Mouse (Mus musculus) brain, embryonic 14.5 days (tissue): Measurements from ENCODE around the gene Pgs1. TPM values are rescaled to one million over a fixed set of nuclear protein-coding genes. Genes with fewer than 3 reads are reported as not detected.

Experiments used
- DNase-seq: peaks from one replicate; pipeline ENCODE4 v3.0.0-alpha.2; 2011; ENCODE audit warnings: low read depth
- CTCF ChIP-seq: fragments of 200-500 bp; IDR thresholded peaks from 2 replicates; pipeline ENCODE4 v1.5.1; 2012; ENCODE audit warnings: inconsistent platforms, mild to moderate bottlenecking, moderate library complexity, borderline replicate concordance; ENCODE audit not compliant: insufficient read depth, insufficient read length; ENCODE audit errors: extremely low read depth
- POLR2A ChIP-seq: fragments of 200-500 bp; IDR thresholded peaks from 2 replicates; pipeline ENCODE4 v1.6.1; 2012; ENCODE audit warnings: mild to moderate bottlenecking, inconsistent platforms, borderline replicate concordance; ENCODE audit not compliant: poor library complexity, insufficient read depth, insufficient read length, severe bottlenecking; ENCODE audit errors: extremely low read depth
- polyA plus RNA-seq: library from polyadenylated mRNA; depleted of rRNA; stranded (reverse); fragments of >200 nt; gene quantifications from 2 replicates; pipeline ENCODE4 v1.2.3, GENCODE M21; 2012

Pgs1 gene
- polyA plus RNA-seq, 1 experiment: 48.5 TPM

GRCm38 (mm10) chr11:118009865-118010571 is 23.9 kb downstream of the Pgs1 start:
- DNase-seq: peak; percentile 22
- TF ChIP-seq POLR2A: no peak
- no peak for TF ChIP-seq CTCF

GRCm38 (mm10) chr11:118012595-118012994 is 26.5 kb downstream of the Pgs1 start:
- no peak for TF ChIP-seq POLR2A
- TF ChIP-seq CTCF: no peak
- no peak for DNase-seq

GRCm38 (mm10) chr11:118013339-118013738 is 27.2 kb downstream of the Pgs1 start:
- TF ChIP-seq CTCF: no peak
- no peak for TF ChIP-seq POLR2A
- DNase-seq: no peak

- TF ChIP-seq CTCF: no peak
- TF ChIP-seq POLR2A: no peak
- DNase-seq: no peak
Observed at GRCm38 (mm10) chr11:118014391-118014995, 28.4 kb downstream of the Pgs1 start.

GRCm38 (mm10) chr11:118015381-118016145 is 29.5 kb downstream of the Pgs1 start:
- DNase-seq: no peak
- TF ChIP-seq POLR2A: no peak
- no peak for TF ChIP-seq CTCF

- no peak for TF ChIP-seq POLR2A
- TF ChIP-seq CTCF: no peak
- no peak for DNase-seq
Observed at GRCm38 (mm10) chr11:118018328-118018727, 32.2 kb downstream of the Pgs1 start.

- peak; percentile 68 for DNase-seq
- TF ChIP-seq CTCF (peak; percentile 93), POLR2A (no peak)
Observed at GRCm38 (mm10) chr11:118021806-118022205, 35.7 kb downstream of the Pgs1 start.

- TF ChIP-seq POLR2A: no peak
- no peak for TF ChIP-seq CTCF
- DNase-seq: no peak
Observed at GRCm38 (mm10) chr11:118023475-118023874, 37.4 kb downstream of the Pgs1 start.

GRCm38 (mm10) chr11:118024111-118024510 is 38.0 kb downstream of the Pgs1 start:
- TF ChIP-seq POLR2A (no peak), CTCF (no peak)
- DNase-seq: no peak

GRCm38 (mm10) chr11:118029170-118029569 is 43.1 kb downstream of the Pgs1 start:
- no peak for DNase-seq
- TF ChIP-seq POLR2A (no peak), CTCF (no peak)

- TF ChIP-seq POLR2A (no peak), CTCF (no peak)
- no peak for DNase-seq
Observed at GRCm38 (mm10) chr11:118031134-118031533, 45.0 kb downstream of the Pgs1 start.

- TF ChIP-seq CTCF: no peak
- no peak for TF ChIP-seq POLR2A
- no peak for DNase-seq
Observed at GRCm38 (mm10) chr11:118034395-118034794, 48.3 kb downstream of the Pgs1 start.

GRCm38 (mm10) chr11:118035068-118035467 is 49.0 kb downstream of the Pgs1 start:
- no peak for DNase-seq
- TF ChIP-seq POLR2A: no peak
- no peak for TF ChIP-seq CTCF
